Mouse (Mus musculus): ENCODE measurements at regions not wholly inside any gene's neighbourhood (a gene's known extent, or its start where the extent isn't known, plus 50 kb on each side); places are given as distances from the start of the nearest gene placed in this dataset.

DNA sequence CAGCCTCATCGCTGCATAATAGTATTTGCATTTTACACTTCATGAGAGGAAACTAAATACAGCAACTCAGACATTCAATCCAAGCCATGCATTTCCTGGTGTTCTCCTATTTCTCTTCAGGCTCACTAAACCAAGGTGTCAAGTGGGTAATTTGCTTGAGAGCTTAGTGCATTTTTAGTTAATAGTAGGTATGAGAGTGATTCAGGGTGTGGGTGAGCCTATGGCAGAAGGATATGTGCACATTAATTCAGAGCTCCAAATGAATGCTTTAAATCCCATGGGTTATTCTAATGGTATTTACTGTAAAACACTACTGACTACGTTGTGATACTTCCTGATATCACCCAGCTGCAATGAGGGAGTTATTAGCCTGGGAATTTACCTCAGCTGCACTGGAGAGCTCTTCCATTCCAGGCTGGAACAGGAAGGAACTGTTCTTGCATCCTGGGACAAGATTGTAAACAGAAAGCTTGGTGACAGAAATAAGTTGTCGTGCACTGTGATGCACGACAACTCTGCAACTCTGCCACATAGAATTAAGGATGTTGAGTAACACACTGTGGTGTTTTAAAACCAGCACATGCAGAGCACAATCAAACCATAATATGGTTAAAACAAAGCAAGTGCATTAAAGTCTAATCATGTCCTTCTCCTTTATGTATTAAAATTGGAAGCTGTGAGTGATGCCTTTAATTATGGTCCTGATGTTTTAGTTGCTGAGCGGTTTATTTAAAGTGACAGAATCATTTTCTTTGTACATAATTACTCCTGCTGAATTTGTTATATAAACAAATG, 170.4 kb upstream of the Setmar start:
- DNase-seq (ENCODE audit: low spot score) = no peak

DNA sequence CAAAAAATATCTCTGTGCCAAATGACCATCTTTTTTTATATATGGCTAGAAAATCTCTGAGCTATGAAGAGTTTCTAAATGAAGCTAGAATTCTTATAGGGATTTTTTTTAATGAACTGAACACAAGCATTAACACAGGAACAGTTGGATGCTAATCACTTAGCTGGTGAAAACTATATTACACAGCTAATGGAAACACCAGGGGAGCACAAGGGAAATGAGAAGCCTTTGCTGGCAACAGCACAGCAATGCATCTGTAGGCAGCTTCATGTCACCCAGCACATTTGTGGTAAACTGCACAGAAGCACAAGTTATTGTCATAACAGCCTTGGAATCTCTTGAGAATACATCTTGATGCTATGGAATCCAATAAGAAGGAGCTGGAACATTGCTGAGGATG, 154.3 kb upstream of the Setmar start:
- no peak for DNase-seq (ENCODE audit: low spot score)

DNA sequence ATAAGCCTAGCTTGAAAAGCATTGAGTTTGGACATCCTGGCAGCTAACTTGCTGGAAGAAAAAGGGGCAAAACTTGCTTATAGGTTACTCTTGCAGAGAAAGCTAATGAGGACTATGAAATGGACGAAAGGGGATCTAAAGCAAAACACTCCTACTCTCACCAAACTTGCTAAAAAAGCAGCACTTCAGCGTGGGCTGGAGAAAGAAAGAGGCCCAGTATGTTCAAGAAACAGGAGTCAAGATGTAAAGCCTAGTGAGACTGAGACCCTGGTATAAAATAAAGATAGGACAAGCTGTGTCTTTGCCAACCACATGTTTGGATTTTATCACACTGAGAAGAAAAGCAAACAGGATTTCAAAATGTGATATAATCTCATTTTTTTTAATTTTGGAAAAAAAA, 153.5 kb upstream of the Setmar start:
- no peak for DNase-seq (ENCODE audit: low spot score)

DNA sequence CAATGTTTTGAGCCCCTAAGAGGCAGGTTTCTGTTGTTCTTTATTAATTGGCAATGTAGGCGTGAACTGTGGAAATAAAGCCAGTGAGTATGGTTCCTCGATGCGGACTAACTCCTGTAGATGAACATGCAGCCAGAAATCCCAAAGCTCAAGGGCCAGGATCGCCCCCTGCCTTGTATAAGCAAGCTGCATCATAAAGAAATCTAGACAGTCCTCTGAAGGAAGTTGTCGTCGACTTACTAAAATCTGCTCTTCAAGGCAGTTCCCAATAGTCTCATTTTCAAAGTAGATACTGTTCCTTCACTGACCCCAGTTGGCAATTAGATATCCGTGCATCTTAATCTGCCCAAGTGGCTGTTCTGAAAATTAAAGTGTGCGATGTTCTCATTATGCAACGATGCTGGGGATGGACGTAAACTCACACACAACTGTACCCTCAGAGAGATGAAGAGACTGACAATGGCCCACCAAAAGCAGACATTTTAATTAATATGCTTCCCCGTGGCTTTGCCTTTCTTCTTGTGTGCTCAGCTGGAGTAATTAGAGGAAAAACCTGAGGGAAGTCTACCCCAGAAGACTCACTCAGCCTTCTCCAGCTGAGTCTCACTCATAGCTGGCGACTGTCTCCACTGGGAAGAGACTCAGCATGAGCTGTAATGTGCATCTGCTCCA, 141.2 kb upstream of the Setmar start:
- peak; percentile 83 for DNase-seq (ENCODE audit: low spot score)

DNA sequence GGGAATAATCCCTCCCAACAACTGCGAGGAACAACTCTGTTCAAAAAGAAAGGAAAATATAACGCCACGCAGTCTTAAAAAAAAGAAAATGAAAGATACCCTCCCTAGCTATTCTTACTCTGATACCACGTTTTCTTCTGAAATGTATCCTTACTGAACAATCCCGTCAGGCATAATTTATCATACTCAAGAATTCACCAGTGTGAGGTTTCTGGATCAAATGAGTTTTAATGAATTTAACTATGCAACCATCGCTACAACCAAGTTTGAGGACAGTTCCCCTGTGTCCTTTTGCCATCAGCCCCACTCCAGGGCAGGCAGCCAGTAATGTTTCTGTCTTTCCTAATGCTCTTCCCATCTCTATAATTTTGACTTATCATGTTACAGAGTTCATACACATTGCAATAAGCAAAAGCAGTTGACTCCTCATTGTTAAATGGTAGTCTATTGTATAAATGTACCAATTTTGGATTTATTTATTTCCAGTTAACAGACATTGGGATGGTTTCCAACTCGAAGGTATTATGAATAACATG, 140.6 kb upstream of the Setmar start:
- no peak for DNase-seq (ENCODE audit: low spot score)

DNA sequence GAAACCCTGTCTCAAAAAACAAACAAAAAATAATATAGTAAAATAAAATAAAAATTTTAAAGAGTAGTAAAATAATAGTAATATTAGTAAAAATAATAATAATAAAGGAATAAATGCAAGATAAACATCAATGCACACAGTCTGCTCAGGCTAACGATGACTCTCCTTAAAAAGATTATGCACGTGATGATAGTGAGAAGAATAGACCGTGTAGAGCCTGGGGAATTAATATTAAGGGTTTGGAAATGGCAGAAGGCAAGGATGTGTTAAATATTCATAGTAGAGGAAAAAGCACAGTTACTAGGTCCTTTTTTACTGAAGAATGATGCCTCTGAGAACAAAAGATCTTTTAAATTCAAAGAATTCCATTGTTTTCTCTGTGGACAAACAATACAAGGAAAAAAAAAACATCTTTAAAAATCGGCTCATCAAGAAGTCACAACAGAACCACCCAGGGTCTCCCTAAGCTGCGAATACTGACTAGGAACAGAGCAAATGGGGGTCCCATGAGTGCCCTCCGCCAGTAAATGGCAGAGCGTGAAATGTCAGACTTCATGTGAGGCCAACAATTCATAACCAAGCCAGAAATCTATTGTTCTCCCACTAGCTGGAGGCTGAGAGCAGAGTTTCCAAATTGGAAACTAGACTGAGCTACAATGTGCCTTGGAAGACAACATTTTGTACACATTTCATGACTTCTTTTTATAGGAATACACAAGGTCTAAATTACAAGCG, 134.2 kb upstream of the Setmar start:
- no peak for DNase-seq (ENCODE audit: low spot score)

DNA sequence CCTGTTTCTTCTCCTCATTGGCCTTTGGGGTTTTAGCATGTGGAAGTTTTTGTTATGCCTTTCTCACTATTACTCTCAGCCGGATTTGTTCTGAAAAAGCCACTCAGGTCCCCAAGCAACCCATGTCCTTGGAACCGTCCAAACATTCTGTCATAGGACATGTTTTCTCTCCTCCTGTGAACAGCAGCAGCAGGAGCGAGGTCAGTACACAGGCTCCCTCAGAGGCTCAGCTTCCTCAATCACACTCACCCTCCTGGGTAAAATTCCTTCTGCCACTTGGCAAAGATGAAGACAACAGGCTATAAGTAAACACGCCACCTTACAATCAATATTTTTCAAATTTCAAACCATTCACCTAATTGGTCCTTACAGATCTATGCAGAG, 133.7 kb upstream of the Setmar start:
- DNase-seq (ENCODE audit: low spot score) = no peak

DNA sequence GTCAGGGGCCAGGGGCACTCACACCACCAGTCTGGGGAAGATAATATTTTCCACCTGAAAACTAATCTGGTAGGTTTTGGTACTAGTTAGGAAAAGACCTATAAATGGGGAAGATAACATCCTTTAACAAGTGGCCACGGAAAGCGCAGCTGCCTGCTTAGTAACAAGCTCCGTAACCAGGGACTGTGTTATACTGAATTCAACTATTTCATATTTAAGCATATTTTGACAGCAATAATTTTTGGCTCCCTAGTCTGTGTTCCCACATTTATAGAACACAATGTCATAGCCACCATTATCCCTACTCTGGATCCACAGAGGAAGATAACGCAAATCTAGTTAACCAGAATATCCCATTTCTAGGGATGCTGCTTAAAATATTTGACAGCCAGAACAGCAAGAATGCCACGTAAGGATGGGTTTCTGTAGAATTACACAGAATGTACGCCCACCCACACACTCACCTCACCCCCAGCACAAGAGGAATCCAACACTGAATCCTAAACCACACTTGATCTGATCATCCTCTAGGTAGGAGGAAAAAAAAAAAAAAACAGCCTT, 128.7 kb upstream of the Setmar start:
- DNase-seq (ENCODE audit: low spot score) = no peak

DNA sequence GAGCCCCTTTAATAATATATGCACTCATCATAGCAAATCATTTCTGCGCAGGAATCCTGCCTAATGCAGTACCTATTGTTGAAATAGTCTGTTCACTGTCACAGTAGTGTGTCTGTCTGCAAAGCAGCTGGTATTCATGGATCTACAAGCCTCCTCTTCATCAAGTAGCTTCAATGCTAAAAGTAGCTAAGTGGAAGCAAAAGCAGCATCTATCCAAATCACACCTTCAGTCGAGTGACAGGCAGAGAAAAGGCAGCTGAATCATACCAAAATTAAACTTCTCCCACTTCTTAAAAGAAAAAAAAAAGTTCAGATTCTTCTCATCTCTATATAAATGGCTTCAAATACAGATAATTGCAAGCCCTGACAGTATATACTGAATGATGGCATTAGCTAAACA, 96.2 kb upstream of the Setmar start:
- DNase-seq (ENCODE audit: low spot score) = no peak

DNA sequence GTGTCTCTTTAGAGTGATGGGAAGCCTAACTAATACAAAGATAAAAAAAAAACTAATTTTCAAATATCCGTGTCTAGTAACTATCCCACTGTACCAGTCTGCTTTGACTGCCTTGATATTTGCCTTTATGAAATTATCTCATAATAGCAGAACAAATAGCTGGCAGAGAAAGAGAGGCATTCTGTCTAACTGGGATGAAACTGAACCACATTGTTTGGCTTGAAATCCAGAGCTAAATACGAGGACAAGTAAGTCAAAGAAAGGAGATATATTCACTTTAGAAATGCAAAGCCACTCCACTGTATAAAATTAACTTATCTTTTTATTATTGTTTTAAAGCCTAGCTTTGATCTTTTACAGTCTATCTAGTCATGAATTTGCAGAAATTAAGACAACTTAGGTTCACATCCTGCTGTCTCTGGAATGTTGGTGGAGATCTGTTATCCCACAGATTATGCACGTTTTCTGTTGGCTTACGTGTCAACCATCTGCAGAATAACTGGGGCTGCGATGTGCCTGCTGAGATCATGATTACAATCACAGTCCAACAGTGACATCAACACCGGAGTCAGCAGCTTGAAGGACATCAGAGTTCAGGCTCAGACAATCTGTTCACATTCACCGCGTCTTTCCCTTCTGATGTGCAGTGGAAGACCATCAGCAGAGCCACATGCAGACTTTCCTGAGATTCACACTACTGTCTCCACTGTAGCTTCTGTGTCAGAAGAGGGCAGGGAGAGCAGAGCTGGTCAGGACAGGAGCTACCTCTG, 65.7 kb upstream of the Setmar start:
- no peak for DNase-seq (ENCODE audit: low spot score)

DNA sequence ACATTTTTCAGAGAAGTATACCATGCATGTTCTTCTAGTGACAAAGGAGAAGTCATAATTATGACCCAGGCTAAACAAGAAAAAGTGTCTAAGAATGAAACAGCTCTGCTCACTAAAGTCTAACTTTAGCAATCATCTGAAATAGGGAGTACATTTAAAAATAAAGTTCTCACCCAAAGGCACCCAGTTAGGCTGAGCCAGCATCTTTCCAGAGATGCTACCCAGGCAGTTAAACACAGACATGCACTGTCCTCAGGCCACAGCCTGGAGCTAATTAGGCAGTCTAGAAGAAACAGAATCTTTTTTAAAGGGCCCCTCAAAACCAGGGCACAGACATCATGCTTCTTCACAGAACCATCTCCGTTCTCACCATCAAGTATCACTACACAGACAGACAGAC, 61.6 kb upstream of the Setmar start:
- DNase-seq (ENCODE audit: low spot score) = no peak

DNA sequence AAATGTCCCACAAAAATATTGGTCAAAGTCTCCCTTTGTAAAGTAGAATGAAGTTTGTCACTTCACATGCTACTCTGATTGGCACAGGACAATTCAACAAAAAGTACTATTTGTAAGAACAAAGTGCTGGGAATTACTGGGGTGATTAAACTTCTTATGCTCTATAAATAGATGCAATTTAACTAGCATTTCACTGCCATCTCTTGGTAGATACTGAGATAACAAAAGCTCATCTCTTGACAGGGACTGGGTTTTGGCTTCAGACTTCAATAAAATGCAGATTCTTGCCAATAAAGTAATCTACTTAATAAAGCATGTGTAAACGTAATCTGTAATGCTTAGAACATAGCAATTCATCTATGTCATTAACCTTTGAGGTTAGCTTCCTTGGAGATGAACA, 56.5 kb upstream of the Setmar start:
- no peak for DNase-seq (ENCODE audit: low spot score)
